Mouse (Mus musculus) liver, adult (tissue): ENCODE measurements around the gene Upk3bl.
A peak's percentile ranks its signal among the peaks of the same experiment; 100 is the strongest.

Experiments
- GATA4 ChIP-seq: IDR thresholded peaks from 2 replicates; pipeline ENCODE4 v1.6.1; 2014; ENCODE audit warnings: mild to moderate bottlenecking, low read length; ENCODE audit not compliant: insufficient replicate concordance

Upk3bl gene

DNA sequence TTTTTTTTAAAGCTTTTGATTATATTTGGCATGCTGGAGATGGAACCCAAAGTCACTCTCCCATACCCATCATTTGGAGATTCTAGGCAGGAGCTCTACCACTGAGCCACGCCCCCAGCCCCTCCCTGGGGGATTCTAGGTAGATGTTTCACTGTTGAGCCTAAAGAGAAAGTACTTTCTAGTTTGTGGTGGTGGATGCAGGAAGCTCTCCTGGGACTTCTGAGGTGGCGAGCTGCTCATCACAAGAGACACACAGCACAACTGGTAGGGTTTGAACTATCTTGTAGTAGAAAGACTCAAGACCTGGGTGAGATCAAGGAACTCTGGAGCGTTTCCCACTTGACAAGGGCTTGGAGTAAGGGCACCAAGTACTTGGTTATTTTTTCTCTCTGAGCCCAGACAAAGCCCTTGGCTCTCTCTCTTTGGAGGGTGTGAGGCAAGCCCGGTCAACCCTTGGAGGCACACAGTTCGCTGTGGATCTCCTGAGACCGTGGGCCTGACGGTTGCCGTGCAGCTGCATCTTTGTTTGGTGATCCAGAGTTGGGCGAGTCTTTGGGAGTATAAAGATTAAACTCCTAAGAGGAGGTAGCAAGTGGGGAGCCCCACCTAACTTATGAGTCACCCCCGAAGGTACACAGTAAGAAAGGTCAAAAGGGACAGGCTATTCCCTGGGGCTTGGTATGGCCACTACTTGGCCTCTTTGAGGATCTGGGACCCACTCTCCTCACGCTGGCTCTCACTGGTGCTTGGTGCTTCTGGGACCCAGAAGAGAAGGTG, at the start of gene Upk3bl:
Gene Upk3bl, plus strand, starts transcription at position 192 of the 777 bp plus-strand sequence.
- no peak for TF ChIP-seq GATA4

- TF ChIP-seq GATA4: no peak
These were observed 49.8 kb upstream of the Upk3bl start for GRCm38 (mm10) chr5:136004537-136004936.

DNA sequence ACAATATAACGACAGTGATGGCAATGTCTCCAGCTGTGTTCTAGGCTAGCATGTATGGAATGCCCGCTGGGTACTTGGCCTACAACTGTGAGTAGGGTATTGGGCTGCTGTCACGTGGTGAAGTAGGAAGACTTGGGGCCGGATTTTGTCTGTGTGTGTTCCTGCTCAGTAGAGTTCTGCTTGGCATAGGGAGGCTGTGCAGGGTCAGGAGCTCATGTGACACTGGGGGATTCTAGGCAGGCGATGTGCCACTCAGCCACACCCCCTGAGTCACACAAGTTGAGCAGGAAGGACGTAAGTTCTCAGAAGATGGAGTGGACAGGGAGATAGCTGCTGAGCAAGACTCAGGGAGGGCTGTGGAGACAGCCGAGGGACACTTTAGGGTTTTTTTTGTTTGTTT, 46.5 kb upstream of the Upk3bl start:
- TF ChIP-seq GATA4: no peak

- TF ChIP-seq GATA4: peak; percentile 12; the same call in 1 of the 2 replicates
These were observed 39.4 kb upstream of the Upk3bl start for GRCm38 (mm10) chr5:136014877-136015276.

GRCm38 (mm10) chr5:136015586-136015985, 38.7 kb upstream of the Upk3bl start:
- TF ChIP-seq GATA4: no peak

DNA sequence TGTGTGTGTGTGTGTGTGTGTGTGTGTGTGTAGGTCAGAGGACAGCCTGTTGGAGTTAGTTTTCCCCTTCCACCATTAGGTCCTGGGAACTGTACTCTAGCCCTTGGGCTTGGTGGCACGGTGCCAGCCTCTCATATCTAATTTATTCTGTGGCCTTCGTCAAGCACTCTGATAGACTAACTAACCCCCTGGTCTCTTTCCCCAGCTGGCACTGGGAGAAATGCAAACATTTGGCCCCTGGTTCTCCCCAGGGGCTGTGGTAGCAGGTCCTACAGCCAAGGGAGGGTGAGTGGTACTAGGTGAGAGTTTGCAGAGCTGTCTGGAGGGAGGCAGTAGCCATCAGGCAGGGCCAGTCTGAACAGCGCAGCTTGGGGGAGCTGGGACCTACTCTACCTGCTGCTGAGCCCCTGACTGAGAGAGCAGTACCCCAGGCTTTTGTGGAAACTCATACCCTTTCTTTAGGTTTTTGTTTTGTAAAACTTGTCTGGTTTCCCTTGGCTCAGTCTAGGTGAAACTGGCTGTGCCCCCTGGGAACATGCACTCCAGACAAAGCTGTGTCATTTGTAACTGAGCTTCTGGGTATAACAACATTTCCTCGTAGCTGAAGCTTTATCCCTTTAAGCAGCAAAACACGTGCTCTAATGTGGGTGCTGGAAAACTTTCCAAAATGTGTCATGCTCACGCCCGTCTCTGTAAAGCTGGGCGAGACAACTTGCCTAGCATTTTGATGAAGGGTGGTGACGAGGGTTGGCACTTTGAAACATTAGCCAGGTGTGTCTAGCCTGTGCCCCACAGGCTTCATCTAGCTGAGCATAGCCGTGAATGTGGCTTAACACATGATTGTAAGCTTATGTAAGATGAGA, 38.0 kb upstream of the Upk3bl start:
- no peak for TF ChIP-seq GATA4

DNA sequence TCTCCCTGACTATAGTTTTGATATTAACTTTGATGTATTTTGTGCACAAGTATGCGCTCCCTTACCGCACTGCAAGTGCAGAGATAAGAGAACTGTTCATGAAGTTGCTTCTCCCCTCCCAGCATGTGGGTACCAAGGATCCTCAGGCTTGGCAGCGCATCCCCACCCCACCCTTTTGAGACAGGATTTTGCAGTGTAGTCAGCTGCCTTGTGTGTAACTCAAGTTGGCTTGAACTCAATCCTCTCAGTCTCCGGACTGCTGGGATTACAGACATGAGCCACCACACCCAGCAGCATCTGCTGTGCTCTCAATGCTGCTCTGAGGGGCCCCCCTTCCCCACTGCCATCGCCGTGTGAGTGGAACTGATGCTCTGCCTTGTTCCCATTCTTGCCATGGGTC, 37.0 kb upstream of the Upk3bl start:
- TF ChIP-seq GATA4: no peak

GRCm38 (mm10) chr5:136018726-136019125, 35.6 kb upstream of the Upk3bl start:
- no peak for TF ChIP-seq GATA4

DNA sequence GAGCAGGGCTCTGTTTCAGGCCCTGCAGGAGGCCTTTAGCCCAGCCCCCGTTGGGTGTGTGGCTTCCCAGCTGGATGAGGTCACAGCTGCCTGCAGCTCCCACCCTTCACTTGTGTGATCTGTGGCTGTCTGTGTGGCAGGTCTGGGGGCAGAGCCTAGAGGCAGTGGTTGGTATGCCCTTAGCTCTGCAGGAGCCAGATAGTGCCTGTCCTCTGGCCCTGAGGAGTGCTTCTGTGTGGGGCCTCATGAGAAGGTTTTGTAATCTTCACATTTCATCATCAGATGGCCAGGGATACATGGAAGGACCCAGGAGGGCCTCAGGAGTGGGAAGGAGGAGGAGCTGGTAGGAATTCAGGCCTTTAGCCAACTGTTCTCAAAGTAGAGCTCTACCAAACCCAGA, 34.4 kb upstream of the Upk3bl start:
- TF ChIP-seq GATA4: no peak

- TF ChIP-seq GATA4: no peak
These were observed 28.6 kb upstream of the Upk3bl start for GRCm38 (mm10) chr5:136025712-136026111.

- no peak for TF ChIP-seq GATA4
These were observed 27.4 kb upstream of the Upk3bl start for GRCm38 (mm10) chr5:136026859-136027258.

- TF ChIP-seq GATA4: no peak
These were observed 26.5 kb upstream of the Upk3bl start for GRCm38 (mm10) chr5:136027612-136028311.

- no peak for TF ChIP-seq GATA4
These were observed 19.4 kb upstream of the Upk3bl start for GRCm38 (mm10) chr5:136034868-136035267.

- no peak for TF ChIP-seq GATA4
These were observed 19.0 kb upstream of the Upk3bl start for GRCm38 (mm10) chr5:136035285-136035684.

DNA sequence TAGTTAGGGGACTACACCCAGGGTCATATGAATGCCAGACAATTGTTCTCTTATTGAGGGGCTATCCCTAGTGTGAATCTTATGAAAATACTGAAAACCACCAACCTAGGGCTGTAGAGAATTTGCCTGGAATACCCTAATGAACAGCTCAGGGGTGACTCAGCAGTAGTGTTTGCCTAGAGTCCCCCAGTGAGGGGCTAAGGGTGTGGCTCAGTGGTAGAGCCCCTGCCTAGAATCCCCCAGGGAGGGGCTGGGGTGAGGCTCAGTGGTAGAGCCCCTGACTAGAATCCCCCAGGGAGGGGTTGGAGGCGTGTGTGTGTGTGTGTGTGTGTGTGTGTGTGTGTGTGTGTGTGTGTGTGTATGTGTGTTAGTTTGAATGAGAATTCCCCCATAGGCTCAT, 17.6 kb upstream of the Upk3bl start:
- TF ChIP-seq GATA4: no peak
